Mouse (Mus musculus): ENCODE measurements around the gene Gtf2i. TPM values are rescaled to one million over a fixed set of nuclear protein-coding genes. Genes with fewer than 3 reads are reported as not detected.

The Gtf2i gene
- polyA plus RNA-seq (2021; fragmentation: Nextera tagmentation), result 41.8 and 89.0 TPM in 2 replicates
- long read RNA-seq, experiment 1, full-length matches to known transcripts, result 52 of 280 reads
- long read RNA-seq, experiment 1, partial matches to known transcripts, result 152 of 280 reads
- long read RNA-seq, experiment 1, other reads (novel, unspliced or antisense), result 76 of 280 reads
- long read RNA-seq, experiment 2, full-length matches to known transcripts, result 3 of 68 reads
- long read RNA-seq, experiment 2, partial matches to known transcripts, result 43 of 68 reads
- long read RNA-seq, experiment 2, other reads (novel, unspliced or antisense), result 22 of 68 reads

GRCm38 (mm10) chr5:134314688-134315622, at the start of gene Gtf2i:
Gene Gtf2i (minus strand): TSS chr5:134314760.

GRCm38 (mm10) chr5:134229391-134229790, 85.2 kb downstream of the Gtf2i start, which contains the start of gene Ncf1:
Gene Ncf1 (minus strand): TSS chr5:134229625.

Other genes starting within 250 kb of the Gtf2i start
- 18.0 and 20.9 TPM in 2 replicates for gene Castor2, start 215.0 kb downstream of the Gtf2i start, polyA plus RNA-seq (2021; fragmentation: Nextera tagmentation)
- 10.3 and 10.4 TPM in 2 replicates for gene Rcc1l, start 138.0 kb downstream of the Gtf2i start, polyA plus RNA-seq (2021; fragmentation: Nextera tagmentation)
- 3.7 and 4.5 TPM in 2 replicates for gene Gtf2ird2, start 130.7 kb downstream of the Gtf2i start, polyA plus RNA-seq (2021; fragmentation: Nextera tagmentation)
- gene Ncf1, start 85.1 kb downstream of the Gtf2i start, polyA plus RNA-seq (2021; fragmentation: Nextera tagmentation), result 2.7 and 3.6 TPM in 2 replicates
- gene Gtf2ird1, start 142.0 kb upstream of the Gtf2i start, polyA plus RNA-seq (2021; fragmentation: Nextera tagmentation), result 9.9 and 12.2 TPM in 2 replicates
- gene Clip2, start 237.7 kb upstream of the Gtf2i start, polyA plus RNA-seq (2021; fragmentation: Nextera tagmentation), result 4.8 and 8.1 TPM in 2 replicates
- 0.14 and 0.18 TPM in 2 replicates for gene Syna, start 245.4 kb upstream of the Gtf2i start, polyA plus RNA-seq (2021; fragmentation: Nextera tagmentation)

Measured in left cerebral cortex, adult 6 months (tissue).